Mouse (Mus musculus): ENCODE results near the gene Mlf2.

DNA sequence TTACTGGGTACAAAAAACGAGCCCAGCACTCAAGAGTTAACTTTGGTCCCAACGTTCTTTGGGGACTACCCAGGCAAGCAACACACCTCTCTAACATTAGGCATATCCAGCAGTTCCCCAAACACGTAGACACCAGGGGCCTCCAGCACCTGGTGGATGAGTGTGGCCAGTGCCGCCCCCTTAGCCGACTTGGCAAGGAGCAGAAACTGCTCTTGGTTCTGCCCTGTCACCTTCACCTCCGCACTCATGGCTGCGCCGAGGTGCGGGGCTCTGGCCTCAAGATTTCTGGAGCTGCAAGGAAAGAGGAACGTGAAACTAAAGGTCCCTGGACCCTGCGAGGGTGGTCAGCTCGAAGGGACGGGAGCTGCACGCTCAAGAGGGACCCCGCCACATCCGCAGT, 33.5 kb downstream of the Mlf2 start:
- TF ChIP-seq ZNF384 (IDR thresholded peaks at IDR 0.05; ENCODE audit: low read depth, low read length) (no peak), CTCF (conservative IDR thresholded peaks at IDR 0.05 in 1 of 2, IDR thresholded peaks at IDR 0.05 in 1 of 2; ENCODE audit: low read depth in 2 of 2, low read length in 2 of 2) (no peak), ETS1 (conservative IDR thresholded peaks at IDR 0.05; ENCODE audit: low read depth, low read length) (no peak), RAD21 (IDR thresholded peaks at IDR 0.05; ENCODE audit: low read depth, low read length) (no peak), POLR2AphosphoS2 (IDR thresholded peaks at IDR 0.05; ENCODE audit: low read depth, low read length) (no peak)

All from CH12.LX (cell line).